Mouse (Mus musculus): ENCODE data around the gene Opa3. TPM values are rescaled to one million over a fixed set of nuclear protein-coding genes. Genes with fewer than 3 reads are reported as not detected.
A peak's percentile ranks its signal among the peaks of the same experiment; 100 is the strongest.

The Opa3 gene
- polyA plus RNA-seq, 1 experiment from 2014 or later: 39.5 TPM

DNA sequence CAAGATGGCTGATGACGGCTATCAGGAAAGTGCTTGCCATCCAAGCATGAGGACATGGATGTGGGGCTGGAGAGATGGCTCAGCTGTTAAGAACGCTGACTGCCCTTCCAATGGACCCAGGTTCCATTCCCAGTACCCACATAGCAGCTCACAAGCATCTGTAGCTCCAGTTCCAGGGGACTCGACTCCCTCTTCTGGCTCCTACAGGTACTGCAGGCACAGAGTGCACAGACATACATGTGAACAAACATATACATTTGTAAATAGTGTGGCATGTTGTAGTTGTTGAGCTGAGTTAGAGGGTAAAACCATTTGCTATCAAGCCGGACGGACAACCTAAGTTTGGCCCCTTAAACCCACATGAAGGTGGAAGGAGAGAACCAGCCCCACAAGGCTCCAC, 18.1 kb upstream of the Opa3 start:
- no peaks in the 10 kb centered on the region for H3K27me3 ChIP-seq (ENCODE audit: control insufficient read depth, insufficient read depth, low read length)
- no peaks in the 10 kb centered on the region for H3K4me1 ChIP-seq (ENCODE audit: control insufficient read depth, insufficient read depth, low read length)
- H3K36me3 ChIP-seq (replicated peaks; ENCODE audit: control insufficient read depth, insufficient read depth, low read depth, low read length): no peaks in the 10 kb centered on the region; the same call in 1 of the 2 replicates
- whole genome bisulfite sequencing: 89% methylated on average over 5 of the region's 5 CpGs
- H3K9me3 ChIP-seq (replicated peaks; ENCODE audit: control insufficient read depth, low read length): no peaks in the 10 kb centered on the region
- ATAC-seq (replicated peaks; ENCODE audit: insufficient number of reproducible peaks, low FRiP score, low TSS enrichment, low read depth): no peak
- no peak overlapping the region for H3K4me3 ChIP-seq (ENCODE audit: low read depth, low read length)
- no peak overlapping the region for H3K9ac ChIP-seq (replicated peaks; ENCODE audit: low read length)
- no peak overlapping the region for H3K27ac ChIP-seq (replicated peaks; ENCODE audit: low read depth, low read length)
- no peak overlapping the region for H3K4me2 ChIP-seq (ENCODE audit: low read depth, low read length)
- DNase-seq (ENCODE audit: low spot score): no peak

- WGBS: 62% methylated on average over 5 of the region's 5 CpGs
- no peaks in the 10 kb centered on the region for H3K27me3 ChIP-seq (ENCODE audit: control insufficient read depth, insufficient read depth, low read length)
Observed at GRCm38 (mm10) chr7:19211041-19211675, 17.0 kb upstream of the Opa3 start.

DNA sequence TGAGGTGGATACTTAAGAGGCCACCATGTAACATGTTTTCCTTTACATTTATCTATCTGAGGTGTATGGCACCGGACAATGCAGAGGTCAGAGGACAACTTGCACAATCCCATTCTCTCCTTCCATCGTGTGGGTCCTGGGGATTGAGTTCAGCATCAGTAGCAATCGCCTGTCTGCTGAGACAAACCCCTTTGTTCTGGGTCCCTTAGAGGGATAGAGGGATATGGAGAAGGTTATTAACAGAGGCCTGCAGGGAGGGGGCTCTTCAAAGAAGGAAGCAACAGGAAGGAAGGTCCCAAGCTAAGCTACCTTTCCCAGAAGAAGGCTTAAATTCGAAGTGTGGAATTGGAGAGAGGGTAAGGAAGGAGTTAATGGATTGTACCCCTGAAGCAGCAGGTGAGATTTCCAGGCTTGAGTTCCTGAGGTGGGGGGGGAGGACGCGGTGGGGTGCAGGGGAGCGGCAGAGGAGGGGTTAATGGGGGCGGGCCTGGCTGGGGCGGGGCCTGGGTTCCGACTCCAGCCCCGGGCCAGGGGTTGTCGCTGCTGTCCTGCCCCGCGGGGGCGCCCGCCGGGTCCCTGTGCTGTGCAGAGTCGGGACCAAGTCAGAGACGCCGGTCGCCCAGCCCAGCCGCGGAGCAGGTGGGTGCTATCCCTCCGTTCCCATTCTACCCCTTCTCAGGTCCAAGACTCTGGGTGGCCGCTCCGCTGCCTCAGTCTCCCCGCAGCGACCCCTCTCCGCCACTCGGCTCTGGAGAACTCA, 16.0 kb upstream of the Opa3 start, which contains the start of gene Gpr4:
TSS of gene Gpr4 (plus strand) at position 543 of the 760 bp plus-strand sequence.
- peak within 1 kb of the TSS; percentile 56 for H3K9ac ChIP-seq (replicated peaks; ENCODE audit: low read length)
- DNase-seq (ENCODE audit: low spot score) (peak; percentile 64), ATAC-seq (replicated peaks; ENCODE audit: insufficient number of reproducible peaks, low FRiP score, low TSS enrichment, low read depth) (peak; percentile 68)
- H3K27ac ChIP-seq (replicated peaks; ENCODE audit: low read depth, low read length): no peak within 1 kb of the TSS
- H3K36me3 ChIP-seq (replicated peaks; ENCODE audit: control insufficient read depth, insufficient read depth, low read depth, low read length): no peaks in the 10 kb centered on the region
- H3K9me3 ChIP-seq (replicated peaks; ENCODE audit: control insufficient read depth, low read length): no peaks in the 10 kb centered on the region
- peak within 1 kb of the TSS; percentile 39 for H3K4me3 ChIP-seq (ENCODE audit: low read depth, low read length)
- no peaks in the 10 kb centered on the region for H3K27me3 ChIP-seq (ENCODE audit: control insufficient read depth, insufficient read depth, low read length)
- WGBS: 2% methylated on average over 24 of the region's 30 CpGs
- no peaks in the 10 kb centered on the region for H3K4me1 ChIP-seq (ENCODE audit: control insufficient read depth, insufficient read depth, low read length)
- peak within 1 kb of the TSS; percentile 78 for H3K4me2 ChIP-seq (ENCODE audit: low read depth, low read length)

More at GRCm38 (mm10) chr7:19211041-19211675, 17.0 kb upstream of the Opa3 start:
- H3K9me3 ChIP-seq (replicated peaks; ENCODE audit: control insufficient read depth, low read length): no peaks in the 10 kb centered on the region
- no peak overlapping the region for H3K27ac ChIP-seq (replicated peaks; ENCODE audit: low read depth, low read length)
- H3K4me2 ChIP-seq (ENCODE audit: low read depth, low read length): no peak overlapping the region
- no peak overlapping the region for H3K4me3 ChIP-seq (ENCODE audit: low read depth, low read length)
- DNase-seq (ENCODE audit: low spot score): no peak
- no peak for ATAC-seq (replicated peaks; ENCODE audit: insufficient number of reproducible peaks, low FRiP score, low TSS enrichment, low read depth)
- H3K4me1 ChIP-seq (ENCODE audit: control insufficient read depth, insufficient read depth, low read length): no peaks in the 10 kb centered on the region
- no peak overlapping the region for H3K9ac ChIP-seq (replicated peaks; ENCODE audit: low read length)
- no peaks in the 10 kb centered on the region for H3K36me3 ChIP-seq (replicated peaks; ENCODE audit: control insufficient read depth, insufficient read depth, low read depth, low read length)

DNA sequence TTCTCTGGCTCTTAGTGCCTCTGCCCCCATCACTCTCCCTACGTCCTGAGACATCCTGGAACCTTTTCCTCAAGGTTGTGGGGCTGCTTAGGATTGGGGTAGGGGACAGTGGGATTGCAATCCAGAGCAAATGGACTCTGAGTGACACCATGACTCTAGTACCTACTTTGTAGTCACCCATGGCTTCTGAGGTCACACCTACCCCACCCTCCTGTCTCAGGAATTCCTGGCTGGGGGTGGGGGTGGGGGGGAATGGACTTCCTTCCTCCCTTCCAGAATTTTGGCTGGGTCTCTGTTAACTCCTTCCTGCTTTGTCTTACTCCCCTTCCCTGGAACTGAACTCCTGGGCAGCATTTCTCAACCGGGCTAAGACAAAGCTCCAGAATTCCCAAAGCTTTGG, 14.7 kb upstream of the Opa3 start:
- Histone ChIP-seq H3K27me3 (ENCODE audit: control insufficient read depth, insufficient read depth, low read length) (no peaks in the 10 kb centered on the region), H3K36me3 (replicated peaks; ENCODE audit: control insufficient read depth, insufficient read depth, low read depth, low read length) (no peaks in the 10 kb centered on the region), H3K4me3 (ENCODE audit: low read depth, low read length) (no peak overlapping the region), H3K9ac (replicated peaks; ENCODE audit: low read length) (no peak overlapping the region), H3K4me2 (ENCODE audit: low read depth, low read length) (no peak overlapping the region), H3K9me3 (replicated peaks; ENCODE audit: control insufficient read depth, low read length) (no peaks in the 10 kb centered on the region), H3K27ac (replicated peaks; ENCODE audit: low read depth, low read length) (no peak overlapping the region), H3K4me1 (ENCODE audit: control insufficient read depth, insufficient read depth, low read length) (no peaks in the 10 kb centered on the region)
- DNase-seq (ENCODE audit: low spot score) (no peak), ATAC-seq (replicated peaks; ENCODE audit: insufficient number of reproducible peaks, low FRiP score, low TSS enrichment, low read depth) (no peak)
- 80% methylated on average over 2 of the region's 2 CpGs for WGBS

DNA sequence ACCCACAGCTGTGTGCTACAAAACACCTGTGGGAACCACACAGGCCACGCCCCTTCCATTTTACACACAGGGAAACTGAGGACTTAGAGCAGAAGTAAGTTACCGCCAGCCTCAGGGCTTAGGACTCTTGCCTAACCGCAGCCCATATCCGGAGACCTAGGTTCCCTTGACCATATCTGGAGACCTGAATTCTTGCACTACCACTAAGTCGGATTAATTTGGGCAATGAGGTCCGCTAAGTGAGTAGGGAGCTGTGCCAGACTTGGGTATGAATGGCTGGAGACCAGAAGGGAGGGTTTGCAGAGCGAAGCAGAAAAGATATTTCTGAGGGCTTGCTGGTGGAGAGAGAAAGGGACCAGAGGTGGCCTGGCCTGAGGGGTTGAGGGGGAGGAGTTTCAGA, 13.8 kb upstream of the Opa3 start:
- no peaks in the 10 kb centered on the region for H3K27me3 ChIP-seq (ENCODE audit: control insufficient read depth, insufficient read depth, low read length)
- no peak overlapping the region; the same call in 1 of the 2 replicates for H3K4me2 ChIP-seq (ENCODE audit: low read depth, low read length)
- H3K36me3 ChIP-seq (replicated peaks; ENCODE audit: control insufficient read depth, insufficient read depth, low read depth, low read length): no peaks in the 10 kb centered on the region
- WGBS: 74% methylated on average over 7 of the region's 7 CpGs
- H3K4me1 ChIP-seq (ENCODE audit: control insufficient read depth, insufficient read depth, low read length): no peaks in the 10 kb centered on the region
- ATAC-seq (replicated peaks; ENCODE audit: insufficient number of reproducible peaks, low FRiP score, low TSS enrichment, low read depth): no peak
- no peak overlapping the region for H3K9ac ChIP-seq (replicated peaks; ENCODE audit: low read length)
- no peaks in the 10 kb centered on the region for H3K9me3 ChIP-seq (replicated peaks; ENCODE audit: control insufficient read depth, low read length)
- no peak overlapping the region for H3K4me3 ChIP-seq (ENCODE audit: low read depth, low read length)
- no peak for DNase-seq (ENCODE audit: low spot score)
- no peak overlapping the region for H3K27ac ChIP-seq (replicated peaks; ENCODE audit: low read depth, low read length)

DNA sequence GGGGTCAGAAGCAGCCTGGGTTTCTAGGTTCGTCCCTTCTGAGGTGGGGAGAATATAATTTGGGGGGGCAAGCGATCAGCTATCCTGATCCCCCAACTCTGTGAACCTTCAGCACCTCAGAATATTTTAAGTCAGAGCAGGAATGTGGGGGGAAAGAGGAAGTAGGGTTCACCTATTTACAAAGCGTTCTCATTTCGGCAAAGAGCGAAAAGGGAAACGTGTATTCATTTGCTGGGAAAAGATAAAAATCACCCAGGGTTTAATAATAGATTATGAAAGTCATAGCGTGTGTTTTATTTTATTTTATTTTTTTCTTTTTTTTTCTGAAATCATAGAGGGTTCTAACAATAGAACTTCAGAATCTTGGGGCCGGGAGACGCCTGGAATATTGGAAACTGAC, 13.2 kb upstream of the Opa3 start:
- DNase-seq (ENCODE audit: low spot score): no peak
- no peaks in the 10 kb centered on the region for H3K9me3 ChIP-seq (replicated peaks; ENCODE audit: control insufficient read depth, low read length)
- no peak overlapping the region for H3K4me2 ChIP-seq (ENCODE audit: low read depth, low read length)
- no peak for ATAC-seq (replicated peaks; ENCODE audit: insufficient number of reproducible peaks, low FRiP score, low TSS enrichment, low read depth)
- H3K27ac ChIP-seq (replicated peaks; ENCODE audit: low read depth, low read length): no peak overlapping the region
- H3K4me1 ChIP-seq (ENCODE audit: control insufficient read depth, insufficient read depth, low read length): no peaks in the 10 kb centered on the region
- no peak overlapping the region for H3K9ac ChIP-seq (replicated peaks; ENCODE audit: low read length)
- H3K27me3 ChIP-seq (ENCODE audit: control insufficient read depth, insufficient read depth, low read length): no peaks in the 10 kb centered on the region
- no peak overlapping the region for H3K4me3 ChIP-seq (ENCODE audit: low read depth, low read length)
- 66% methylated on average over 9 of the region's 9 CpGs for WGBS
- H3K36me3 ChIP-seq (replicated peaks; ENCODE audit: control insufficient read depth, insufficient read depth, low read depth, low read length): no peaks in the 10 kb centered on the region

GRCm38 (mm10) chr7:19217492-19217891, 10.6 kb upstream of the Opa3 start:
- H3K4me1 ChIP-seq (ENCODE audit: control insufficient read depth, insufficient read depth, low read length): no peaks in the 10 kb centered on the region
- no peaks in the 10 kb centered on the region for H3K27me3 ChIP-seq (ENCODE audit: control insufficient read depth, insufficient read depth, low read length)
- H3K9ac ChIP-seq (replicated peaks; ENCODE audit: low read length): no peak overlapping the region
- WGBS: 73% methylated on average over 5 of the region's 5 CpGs
- no peak overlapping the region for H3K4me2 ChIP-seq (ENCODE audit: low read depth, low read length)
- no peak overlapping the region for H3K4me3 ChIP-seq (ENCODE audit: low read depth, low read length)
- DNase-seq (ENCODE audit: low spot score) (no peak), ATAC-seq (replicated peaks; ENCODE audit: insufficient number of reproducible peaks, low FRiP score, low TSS enrichment, low read depth) (no peak)
- no peaks in the 10 kb centered on the region for H3K9me3 ChIP-seq (replicated peaks; ENCODE audit: control insufficient read depth, low read length)
- no peaks in the 10 kb centered on the region for H3K36me3 ChIP-seq (replicated peaks; ENCODE audit: control insufficient read depth, insufficient read depth, low read depth, low read length)
- H3K27ac ChIP-seq (replicated peaks; ENCODE audit: low read depth, low read length): no peak overlapping the region

DNA sequence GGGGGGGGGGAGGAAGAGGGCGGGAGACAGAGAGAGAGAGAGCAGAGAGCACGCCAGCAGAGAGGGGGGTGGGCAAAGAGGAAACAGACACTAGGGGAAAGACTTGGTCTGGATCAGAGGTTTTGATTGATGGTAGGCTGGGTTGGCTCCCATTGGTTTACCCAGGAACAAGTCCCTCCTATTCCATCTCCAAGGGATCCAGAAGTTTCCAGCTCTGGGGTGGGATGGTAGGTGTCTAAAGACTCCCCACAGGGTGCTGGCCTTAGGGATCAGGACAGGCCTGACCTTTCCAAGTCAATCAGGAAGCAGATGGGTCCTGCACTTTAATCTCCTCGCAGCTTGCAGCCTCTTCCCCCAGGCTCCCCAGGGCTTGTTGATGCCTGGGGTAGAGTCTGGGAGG, 10.2 kb upstream of the Opa3 start:
- ATAC-seq (replicated peaks; ENCODE audit: insufficient number of reproducible peaks, low FRiP score, low TSS enrichment, low read depth): 0 out of 2 replicates have a peak, but pooled peaks have one; percentile 11
- DNase-seq (ENCODE audit: low spot score): no peak
- Histone ChIP-seq H3K4me2 (ENCODE audit: low read depth, low read length) (no peak overlapping the region), H3K9me3 (replicated peaks; ENCODE audit: control insufficient read depth, low read length) (no peaks in the 10 kb centered on the region), H3K9ac (replicated peaks; ENCODE audit: low read length) (no peak overlapping the region), H3K27me3 (ENCODE audit: control insufficient read depth, insufficient read depth, low read length) (no peaks in the 10 kb centered on the region), H3K27ac (replicated peaks; ENCODE audit: low read depth, low read length) (no peak overlapping the region), H3K4me3 (ENCODE audit: low read depth, low read length) (no peak overlapping the region), H3K4me1 (ENCODE audit: control insufficient read depth, insufficient read depth, low read length) (no peaks in the 10 kb centered on the region), H3K36me3 (replicated peaks; ENCODE audit: control insufficient read depth, insufficient read depth, low read depth, low read length) (no peaks in the 10 kb centered on the region)
- 5% methylated on average over 2 of the region's 3 CpGs for WGBS
